Mouse (Mus musculus) spleen, postnatal 36 days (tissue): ENCODE results near the gene Hoxc10.

ENCODE experiments used
- DNase-seq, 2 experiments: peaks; one replicate each; pipeline ENCODE4 v3.0.0; 2022; ENCODE audit warnings: low spot score in 2 of 2, mixed read lengths in 1 of 2

Hoxc10 gene

GRCm38 (mm10) chr15:102943468-102943813, 23.2 kb upstream of the Hoxc10 start:
- DNase-seq, result no peak

- DNase-seq, result no peak
These were observed 21.2 kb upstream of the Hoxc10 start for GRCm38 (mm10) chr15:102945185-102946077.

- no peak for DNase-seq
These were observed 19.3 kb upstream of the Hoxc10 start for GRCm38 (mm10) chr15:102947276-102947675.

- no peak for DNase-seq
These were observed 17.8 kb upstream of the Hoxc10 start for GRCm38 (mm10) chr15:102948842-102949241.

GRCm38 (mm10) chr15:102949696-102950095, 16.9 kb upstream of the Hoxc10 start:
- DNase-seq, result no peak

GRCm38 (mm10) chr15:102950877-102951276, 15.7 kb upstream of the Hoxc10 start:
- no peak for DNase-seq

GRCm38 (mm10) chr15:102953561-102953960, 13.0 kb upstream of the Hoxc10 start:
- DNase-seq, result no peak

GRCm38 (mm10) chr15:102954192-102955006, 12.2 kb upstream of the Hoxc10 start, which contains the start of gene Hoxc11:
TSS of gene Hoxc11 (plus strand) at chr15:102954427.
- no peak for DNase-seq

- DNase-seq, result no peak
These were observed 11.6 kb upstream of the Hoxc10 start for GRCm38 (mm10) chr15:102955007-102955382.

- no peak for DNase-seq
These were observed 10.6 kb upstream of the Hoxc10 start for GRCm38 (mm10) chr15:102955833-102956640.

- no peak for DNase-seq
These were observed 9.7 kb upstream of the Hoxc10 start for GRCm38 (mm10) chr15:102956906-102957305.

- DNase-seq, result no peak
These were observed 6.9 kb upstream of the Hoxc10 start for GRCm38 (mm10) chr15:102959663-102960191.

- DNase-seq, result no peak
These were observed 4.9 kb upstream of the Hoxc10 start for GRCm38 (mm10) chr15:102961728-102962127.

- no peak for DNase-seq
These were observed 4.1 kb upstream of the Hoxc10 start for GRCm38 (mm10) chr15:102962492-102962891.

- no peak for DNase-seq
These were observed 3.3 kb upstream of the Hoxc10 start for GRCm38 (mm10) chr15:102963259-102963658.

GRCm38 (mm10) chr15:102963671-102964640, 2.6 kb upstream of the Hoxc10 start:
- DNase-seq, result no peak

GRCm38 (mm10) chr15:102965003-102965891, 1.3 kb upstream of the Hoxc10 start:
- no peak for DNase-seq

- DNase-seq, result peak; percentile 35 to 37
These were observed 462 bp upstream of the Hoxc10 start for GRCm38 (mm10) chr15:102965892-102966775.

- DNase-seq, result no peak
These were observed 615 bp downstream of the Hoxc10 start, which contains the start of gene Hoxc5 for GRCm38 (mm10) chr15:102967312-102967510. TSS of gene Hoxc5 (plus strand) at chr15:102967443.
